Mouse (Mus musculus) neural tube, embryonic 11.5 days (tissue): ENCODE results near the gene Slc44a3. TPM values are rescaled to one million over a fixed set of nuclear protein-coding genes. Genes with fewer than 3 reads are reported as not detected.

Experiments used
- ATAC-seq: fragments of 200-750 bp; cut with Nextera tagmentation; 2 replicates; pipeline ENCODE4 v1.8.0; 2017; ENCODE audit warnings: moderate number of reproducible peaks, mild to moderate bottlenecking, moderate TSS enrichment, moderate library complexity; ENCODE audit not compliant: insufficient read depth, low FRiP score, low TSS enrichment
- DNase-seq: peaks from one replicate; pipeline ENCODE4 v3.0.0-alpha.2; 2015; ENCODE audit warnings: low spot score
- H3K27ac ChIP-seq: fragments of 300-500 bp; sonication (generic); 2 replicates; pipeline ENCODE4 v1.5.1; 2014; ENCODE audit warnings: low read depth, mild to moderate bottlenecking, low read length
- H3K27me3 ChIP-seq: fragments of 300-500 bp; sonication (generic); 2 replicates; pipeline ENCODE4 v1.6.1; 2014; ENCODE audit warnings: mild to moderate bottlenecking, low read length, mixed read lengths; ENCODE audit not compliant: control insufficient read depth, insufficient read depth
- H3K36me3 ChIP-seq: fragments of 300-500 bp; sonication (generic); 2 replicates; pipeline ENCODE4 v1.6.1; 2014; ENCODE audit warnings: mild to moderate bottlenecking, low read length, moderate library complexity, mixed read lengths; ENCODE audit not compliant: control insufficient read depth, insufficient read depth
- H3K4me1 ChIP-seq: fragments of 300-500 bp; sonication (generic); 2 replicates; pipeline ENCODE4 v1.6.1; 2014; ENCODE audit warnings: low read length, mixed read lengths; ENCODE audit not compliant: control insufficient read depth, insufficient read depth
- H3K4me2 ChIP-seq: fragments of 300-500 bp; sonication (generic); 2 replicates; pipeline ENCODE4 v1.6.1; 2014; ENCODE audit warnings: low read depth, mild to moderate bottlenecking, moderate library complexity
- H3K4me3 ChIP-seq: fragments of 300-500 bp; sonication (generic); 2 replicates; pipeline ENCODE4 v1.5.1; 2014; ENCODE audit warnings: low read depth, low read length
- H3K9ac ChIP-seq: fragments of 300-500 bp; sonication (generic); 2 replicates; pipeline ENCODE4 v1.6.1; 2014; ENCODE audit warnings: mild to moderate bottlenecking, low read length
- H3K9me3 ChIP-seq: fragments of 300-500 bp; sonication (generic); 2 replicates; pipeline ENCODE4 v1.6.1; 2016; ENCODE audit warnings: low read length; ENCODE audit not compliant: control insufficient read depth
- WGBS: fragments of 180-500 bp; shearing (Covaris S2); extraction: QIAGEN DNeasy Blood & Tissue Kit; methylation state at CpG from one replicate; pipeline ENCODE4 v1.1.7; 2014; 5-methylcytosine and 5-hydroxymethylcytosine counted together
- polyA plus RNA-seq: library from polyadenylated mRNA; unstranded; fragments of >200 nt; fragmentation: Nextera tagmentation; extraction: Ambion mirVana; gene quantifications from 2 replicates; pipeline ENCODE4 v1.2.1, GENCODE M21; 2014

Slc44a3 gene
- polyA plus RNA-seq, 1 experiment from 2014 or later: 0.31 TPM

DNA sequence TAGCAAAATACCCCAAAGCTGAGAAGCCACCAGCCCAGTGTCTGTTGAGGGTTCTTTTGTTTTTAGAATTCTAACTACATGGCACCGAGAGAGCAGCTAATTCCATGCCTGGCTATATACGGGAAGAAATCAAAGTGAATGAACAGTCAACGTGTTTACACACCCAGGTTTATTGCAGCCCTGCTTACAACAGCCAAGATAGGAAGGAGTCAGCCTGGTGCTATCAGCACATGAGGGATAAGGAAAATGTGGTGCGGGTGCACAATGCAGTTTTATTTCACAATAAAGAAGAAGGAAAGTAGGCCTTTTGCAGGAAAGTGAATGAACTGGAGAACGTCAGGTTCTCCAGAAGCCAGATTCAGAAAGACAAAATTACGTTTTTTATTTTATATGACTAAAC is 120.8 kb downstream of the Slc44a3 start:
- Histone ChIP-seq H3K4me1 (no peaks in the 10 kb centered on the region), H3K27me3 (no peaks in the 10 kb centered on the region), H3K9ac (no peak overlapping the region), H3K4me2 (no peak overlapping the region), H3K4me3 (no peak overlapping the region), H3K36me3 (no peaks in the 10 kb centered on the region), H3K27ac (no peak overlapping the region), H3K9me3 (no peaks in the 10 kb centered on the region)
- WGBS: 57% methylated on average over 6 of the region's 6 CpGs
- DNase-seq (no peak), ATAC-seq (no peak)

Other genes starting within 250 kb of the Slc44a3 start
- 1.1 and 1.2 TPM in 2 replicates for gene Tmem56, start 249.3 kb downstream of the Slc44a3 start, polyA plus RNA-seq
- gene Alg14, start 240.6 kb downstream of the Slc44a3 start, polyA plus RNA-seq: 33.7 and 37.7 TPM in 2 replicates
- 1,106 and 1,111 TPM in 2 replicates for gene Cnn3, start 105.9 kb downstream of the Slc44a3 start, polyA plus RNA-seq
- gene 4930432M17Rik, start 138.4 kb upstream of the Slc44a3 start, polyA plus RNA-seq: not detected in 2 replicates
- 8.2 and 9.0 TPM in 2 replicates for gene F3, start 191.1 kb upstream of the Slc44a3 start, polyA plus RNA-seq